Mouse (Mus musculus): ENCODE measurements around the gene Gm3233.
"Not testable (repeated sequence)": the region's sequence is repeated elsewhere in the genome, so short reads cannot be mapped to it uniquely, and the experiment has no call there.

Gene Gm3233

GRCm38 (mm10) chr10:77729241-77729640 is 30.2 kb downstream of the Gm3233 start:
- in situ Hi-C loops (cut with MboI, MseI): no loop called here

- in situ Hi-C loops (cut with MboI, MseI): no loop called here
Measured at GRCm38 (mm10) chr10:77728280-77728679, 31.2 kb downstream of the Gm3233 start.

- in situ Hi-C loops (cut with MboI, MseI): no loop called here
Measured at GRCm38 (mm10) chr10:77726186-77726585, 33.3 kb downstream of the Gm3233 start, which contains the start of gene Gm10100. TSS of gene Gm10100 (plus strand) at chr10:77726486.

GRCm38 (mm10) chr10:77724855-77725254 is 34.6 kb downstream of the Gm3233 start:
- in situ Hi-C loops (cut with MboI, MseI): no loop called here

GRCm38 (mm10) chr10:77720299-77720698 is 39.2 kb downstream of the Gm3233 start, which contains the start of gene Krtap12-1:
TSS of gene Krtap12-1 (plus strand) at chr10:77720599.
- in situ Hi-C loops (cut with MboI, MseI): not testable (repeated sequence)

GRCm38 (mm10) chr10:77715507-77715906 is 44.0 kb downstream of the Gm3233 start, which contains the start of gene Gm10142:
TSS of gene Gm10142 (plus strand) at chr10:77715807.
- in situ Hi-C loops (cut with MboI, MseI): no loop called here

- in situ Hi-C loops (cut with MboI, MseI): loop anchor here (5.0 kb wide), 1 partner anchor 41 kb away; no protein-coding TSS in a partner anchor
Measured at GRCm38 (mm10) chr10:77713734-77714133, 45.7 kb downstream of the Gm3233 start.

GRCm38 (mm10) chr10:77711157-77711556 is 48.3 kb downstream of the Gm3233 start, which contains the start of gene Gm10024:
TSS of gene Gm10024 (plus strand) at chr10:77711457.
- in situ Hi-C loops (cut with MboI, MseI): loop anchor here (5.0 kb wide), 1 partner anchor 39 kb away; no protein-coding TSS in a partner anchor

- in situ Hi-C loops (cut with MboI, MseI): loop anchor here (5.0 kb wide), 1 partner anchor 38 kb away; no protein-coding TSS in a partner anchor
Measured at GRCm38 (mm10) chr10:77709831-77710230, 49.7 kb downstream of the Gm3233 start.

Data from regulatory T cell (primary cell).